Mouse (Mus musculus) kidney, postnatal 0 days (tissue): ENCODE data around the gene Dand5. TPM values are rescaled to one million over a fixed set of nuclear protein-coding genes. Genes with fewer than 3 reads are reported as not detected.

Source experiments
- ATAC-seq: fragments of 200-750 bp; cut with Nextera tagmentation; replicated peaks from 2 replicates; pipeline ENCODE4 v1.8.0; 2017; ENCODE audit warnings: low read depth, moderate number of reproducible peaks, moderate TSS enrichment, moderate library complexity; ENCODE audit not compliant: low FRiP score
- DNase-seq: peaks from one replicate; pipeline ENCODE4 v3.0.0-alpha.2; 2016; ENCODE audit warnings: low spot score
- H3K27ac ChIP-seq: fragments of 300-500 bp; sonication (generic); 2 replicates; pipeline ENCODE4 v1.5.1; 2014; ENCODE audit warnings: mild to moderate bottlenecking
- H3K27me3 ChIP-seq: fragments of 300-500 bp; sonication (generic); 2 replicates; pipeline ENCODE4 v1.6.1; 2014; ENCODE audit warnings: low read length, mixed read lengths; ENCODE audit not compliant: insufficient read depth
- H3K36me3 ChIP-seq: fragments of 300-500 bp; sonication (generic); 2 replicates; pipeline ENCODE4 v1.6.1; 2014; ENCODE audit warnings: low read length, mixed read lengths; ENCODE audit not compliant: insufficient read depth
- H3K4me1 ChIP-seq: fragments of 300-500 bp; sonication (generic); replicated peaks from 2 replicates; pipeline ENCODE4 v1.6.1; 2014; ENCODE audit warnings: antibody characterized with exemption, low read length, mixed read lengths; ENCODE audit not compliant: insufficient read depth
- H3K4me2 ChIP-seq: fragments of 300-500 bp; sonication (generic); 2 replicates; pipeline ENCODE4 v1.6.1; 2014; ENCODE audit warnings: mild to moderate bottlenecking, low read length, moderate library complexity, mixed read lengths
- H3K4me3 ChIP-seq: fragments of 300-500 bp; sonication (generic); replicated peaks from 2 replicates; pipeline ENCODE4 v1.5.1; 2014; ENCODE audit warnings: low read depth, low read length
- H3K9ac ChIP-seq: fragments of 300-500 bp; sonication (generic); 2 replicates; pipeline ENCODE4 v1.6.1; 2014; ENCODE audit warnings: low read depth, low read length
- H3K9me3 ChIP-seq: fragments of 300-500 bp; sonication (generic); replicated peaks from 2 replicates; pipeline ENCODE4 v1.6.1; 2016; ENCODE audit warnings: low read length, inconsistent platforms, mixed read lengths
- CTCF ChIP-seq: IDR thresholded peaks from 2 replicates; pipeline ENCODE4 v1.5.1; 2016; ENCODE audit warnings: antibody characterized with exemption, low read depth, mild to moderate bottlenecking, moderate library complexity
- whole genome bisulfite sequencing: fragments of 180-500 bp; shearing (Covaris S2); extraction: QIAGEN DNeasy Blood & Tissue Kit; methylation state at CpG from one replicate; pipeline ENCODE4 v1.1.7; 2014; 5-methylcytosine and 5-hydroxymethylcytosine counted together
- polyA plus RNA-seq: library from polyadenylated mRNA; unstranded; fragments of >200 nt; fragmentation: Nextera tagmentation; extraction: Ambion mirVana; gene quantifications from 2 replicates; pipeline ENCODE4 v1.2.1, GENCODE M21; 2015

The Dand5 gene
- polyA plus RNA-seq, 1 experiment from 2014 or later, result 7.4 TPM

- DNase-seq, result no peak
- peaks cover 34% of the 10 kb centered on the region for H3K27me3 ChIP-seq
- 22% methylated on average over 34 of the region's 34 CpGs for WGBS
- peak overlapping the region; percentile 37 for H3K4me2 ChIP-seq
- H3K9ac ChIP-seq, result no peak overlapping the region
- H3K9me3 ChIP-seq, result no peaks in the 10 kb centered on the region
- no peak overlapping the region for H3K27ac ChIP-seq
- no peaks in the 10 kb centered on the region for H3K36me3 ChIP-seq
- no peak overlapping the region for H3K4me3 ChIP-seq
- TF ChIP-seq CTCF, result no peak
- no peak for ATAC-seq
- H3K4me1 ChIP-seq, result peaks cover 15% of the 10 kb centered on the region
Measured at GRCm38 (mm10) chr8:84771941-84772378, 50.7 kb downstream of the Dand5 start.

- no peak for DNase-seq
- Histone ChIP-seq H3K9ac (no peak overlapping the region), H3K4me2 (peak overlapping the region; percentile 37; the same call in 1 of the 2 replicates)
Measured at GRCm38 (mm10) chr8:84771000-84771687, 51.5 kb downstream of the Dand5 start.

GRCm38 (mm10) chr8:84770100-84770953 lies 52.3 kb downstream of the Dand5 start:
- DNase-seq, result no peak
- Histone ChIP-seq H3K36me3 (no peaks in the 10 kb centered on the region), H3K27me3 (peaks cover 22% of the 10 kb centered on the region), H3K4me2 (no peak overlapping the region), H3K9me3 (no peaks in the 10 kb centered on the region), H3K9ac (no peak overlapping the region), H3K4me1 (peaks cover 19% of the 10 kb centered on the region), H3K4me3 (no peak overlapping the region), H3K27ac (no peak overlapping the region)
- ATAC-seq, result no peak
- WGBS, result 38% methylated on average over 12 of the region's 12 CpGs
- TF ChIP-seq CTCF, result no peak

More at GRCm38 (mm10) chr8:84771000-84771687, 51.5 kb downstream of the Dand5 start:
- peaks cover 15% of the 10 kb centered on the region for H3K4me1 ChIP-seq
- peaks cover 29% of the 10 kb centered on the region for H3K27me3 ChIP-seq
- ATAC-seq, result no peak
- H3K4me3 ChIP-seq, result no peak overlapping the region
- H3K9me3 ChIP-seq, result no peaks in the 10 kb centered on the region
- no peak overlapping the region for H3K27ac ChIP-seq
- H3K36me3 ChIP-seq, result no peaks in the 10 kb centered on the region
- WGBS, result 33% methylated on average over 5 of the region's 5 CpGs
- TF ChIP-seq CTCF, result no peak

- H3K36me3 ChIP-seq, result no peaks in the 10 kb centered on the region
- H3K9me3 ChIP-seq, result no peaks in the 10 kb centered on the region
- no peak overlapping the region for H3K4me2 ChIP-seq
- no peak for ATAC-seq
- H3K4me3 ChIP-seq, result no peak overlapping the region
- WGBS, result 88% methylated on average over 8 of the region's 8 CpGs
- no peak for TF ChIP-seq CTCF
- H3K27ac ChIP-seq, result no peak overlapping the region
- DNase-seq, result no peak
- H3K4me1 ChIP-seq, result peaks cover 19% of the 10 kb centered on the region
- H3K27me3 ChIP-seq, result peaks cover 17% of the 10 kb centered on the region
- H3K9ac ChIP-seq, result no peak overlapping the region
Measured at GRCm38 (mm10) chr8:84769324-84769723, 53.3 kb downstream of the Dand5 start.

GRCm38 (mm10) chr8:84768343-84769095 lies 54.1 kb downstream of the Dand5 start:
- DNase-seq (no peak), ATAC-seq (no peak)
- Histone ChIP-seq H3K27ac (no peak overlapping the region), H3K4me3 (no peak overlapping the region), H3K4me1 (peaks cover 19% of the 10 kb centered on the region), H3K36me3 (no peaks in the 10 kb centered on the region), H3K4me2 (no peak overlapping the region), H3K9ac (no peak overlapping the region), H3K27me3 (peaks cover 17% of the 10 kb centered on the region), H3K9me3 (no peaks in the 10 kb centered on the region)
- no peak for TF ChIP-seq CTCF
- WGBS, result 90% methylated on average over 14 of the region's 14 CpGs

GRCm38 (mm10) chr8:84767221-84767620 lies 55.4 kb downstream of the Dand5 start:
- TF ChIP-seq CTCF, result no peak
- H3K36me3 ChIP-seq, result no peaks in the 10 kb centered on the region
- DNase-seq, result no peak
- no peak overlapping the region for H3K4me2 ChIP-seq
- 84% methylated on average over 10 of the region's 10 CpGs for WGBS
- H3K4me1 ChIP-seq, result peaks cover 15% of the 10 kb centered on the region
- H3K4me3 ChIP-seq, result no peak overlapping the region
- no peak for ATAC-seq
- H3K9me3 ChIP-seq, result no peaks in the 10 kb centered on the region
- H3K27ac ChIP-seq, result no peak overlapping the region
- peaks cover 7% of the 10 kb centered on the region; the same call in 1 of the 2 replicates for H3K27me3 ChIP-seq
- no peak overlapping the region for H3K9ac ChIP-seq
